Mouse (Mus musculus): ENCODE data around the gene Hs3st3a1. TPM values are rescaled to one million over a fixed set of nuclear protein-coding genes. Genes with fewer than 3 reads are reported as not detected.

Hs3st3a1 gene
- 0.97 and 1.1 TPM in 2 replicates for polyA plus RNA-seq (2015; fragmentation: Nextera tagmentation; extraction: Ambion mirVana)

DNA sequence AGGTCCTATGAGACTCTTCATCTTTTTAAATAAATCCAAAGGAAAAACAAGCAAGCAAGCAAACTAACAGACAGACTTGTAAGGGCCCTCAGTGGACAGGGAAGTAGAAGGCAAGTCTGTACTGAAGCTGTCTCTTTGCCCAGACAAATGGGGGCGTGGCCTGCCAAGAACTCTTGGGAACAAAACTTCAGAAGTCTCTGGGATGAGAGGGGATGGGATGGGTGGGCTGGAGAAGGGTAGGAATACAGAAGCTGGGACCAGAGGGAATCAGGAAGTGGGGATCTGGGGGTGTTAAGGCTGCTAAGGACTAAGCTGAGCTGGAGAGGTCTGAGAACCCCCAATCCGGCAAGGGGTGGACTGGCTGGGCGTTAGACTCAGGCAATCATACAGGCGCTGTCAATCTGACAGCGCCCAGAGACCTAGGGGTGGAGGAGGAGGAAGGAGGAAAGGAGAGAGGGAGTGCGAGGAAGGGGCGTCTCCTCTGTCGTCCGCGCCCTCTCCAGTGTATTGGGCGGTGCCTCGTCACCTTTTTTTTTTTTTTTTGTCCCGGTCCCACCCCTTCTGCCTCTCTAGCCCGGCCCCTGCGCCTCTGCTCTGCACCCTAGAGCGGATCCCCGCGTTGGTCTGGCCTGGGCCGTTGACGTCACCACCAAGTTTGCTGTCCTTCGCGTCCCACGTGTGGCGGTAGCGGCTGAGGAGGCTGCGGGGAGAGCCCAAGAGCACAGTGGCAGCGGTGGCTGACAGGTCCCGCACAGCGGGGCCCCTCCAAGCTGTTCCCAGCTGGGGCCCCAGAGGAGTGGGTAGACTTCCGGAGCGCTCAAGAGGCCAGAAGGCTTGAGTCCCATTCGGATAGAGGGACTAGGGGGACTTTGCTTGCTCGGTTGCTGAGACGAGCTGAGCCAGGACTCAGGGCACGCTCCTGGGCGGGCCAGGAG lies at the start of gene Hs3st3a1:
TSS of gene Hs3st3a1 (plus strand) at position 722 of the 935 bp plus-strand sequence.
- peaks cover 9% of the 10 kb centered on the region for H3K27me3 ChIP-seq (ENCODE audit: control insufficient read depth, insufficient read depth, low read length)
- whole genome bisulfite sequencing, result under 1% methylated on average over 36 of the region's 36 CpGs
- ATAC-seq (ENCODE audit: insufficient read depth, low FRiP score), result peak; percentile 95

DNA sequence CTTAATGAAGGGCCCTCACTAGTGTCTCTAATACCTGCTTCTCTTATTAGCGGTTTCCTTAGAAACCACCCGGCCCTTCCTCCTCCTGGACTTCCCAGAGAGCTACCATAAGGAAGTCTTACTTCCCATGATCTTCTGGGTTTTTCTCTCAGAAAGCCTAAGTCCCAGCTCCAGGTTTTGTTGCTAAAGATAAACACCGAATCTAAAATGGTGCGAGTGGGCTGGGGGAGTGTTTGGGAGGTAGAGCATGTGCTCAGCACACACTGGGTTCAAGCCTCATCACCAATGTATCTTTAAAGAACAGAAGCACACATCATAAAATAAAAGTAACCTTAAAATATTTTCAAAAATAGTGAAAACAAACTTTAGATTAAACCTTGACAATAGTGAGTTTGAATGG lies 48.8 kb upstream of the Hs3st3a1 start:
- Histone ChIP-seq H3K4me3 (replicated peaks; ENCODE audit: low read length) (no peak overlapping the region), H3K27me3 (ENCODE audit: control insufficient read depth, insufficient read depth, low read length) (no peaks in the 10 kb centered on the region), H3K9ac (ENCODE audit: low read length) (no peak overlapping the region), H3K27ac (ENCODE audit: low read length) (no peak overlapping the region), H3K4me1 (ENCODE audit: control insufficient read depth, insufficient read depth, low read length) (no peaks in the 10 kb centered on the region), H3K36me3 (ENCODE audit: control insufficient read depth, insufficient read depth, low read length) (no peaks in the 10 kb centered on the region), H3K4me2 (ENCODE audit: low read depth, low read length) (no peak overlapping the region), H3K9me3 (replicated peaks; ENCODE audit: control insufficient read depth, low read length) (no peaks in the 10 kb centered on the region)
- WGBS, result 84% methylated on average over 4 of the region's 4 CpGs
- no peak for ATAC-seq (ENCODE audit: insufficient read depth, low FRiP score)

More for the DNA sequence above, at the start of gene Hs3st3a1:
- H3K4me1 ChIP-seq (ENCODE audit: control insufficient read depth, insufficient read depth, low read length), result no peaks in the 10 kb centered on the region; the same call in none of the 2 replicates
- no peaks in the 10 kb centered on the region for H3K9me3 ChIP-seq (replicated peaks; ENCODE audit: control insufficient read depth, low read length)
- no peaks in the 10 kb centered on the region for H3K36me3 ChIP-seq (ENCODE audit: control insufficient read depth, insufficient read depth, low read length)
- H3K9ac ChIP-seq (ENCODE audit: low read length), result peak within 1 kb of the TSS; percentile 77
- peak within 1 kb of the TSS; percentile 91 for H3K4me2 ChIP-seq (ENCODE audit: low read depth, low read length)
- H3K4me3 ChIP-seq (replicated peaks; ENCODE audit: low read length), result peak within 1 kb of the TSS; percentile 62
- H3K27ac ChIP-seq (ENCODE audit: low read length), result peak within 1 kb of the TSS; percentile 39

DNA sequence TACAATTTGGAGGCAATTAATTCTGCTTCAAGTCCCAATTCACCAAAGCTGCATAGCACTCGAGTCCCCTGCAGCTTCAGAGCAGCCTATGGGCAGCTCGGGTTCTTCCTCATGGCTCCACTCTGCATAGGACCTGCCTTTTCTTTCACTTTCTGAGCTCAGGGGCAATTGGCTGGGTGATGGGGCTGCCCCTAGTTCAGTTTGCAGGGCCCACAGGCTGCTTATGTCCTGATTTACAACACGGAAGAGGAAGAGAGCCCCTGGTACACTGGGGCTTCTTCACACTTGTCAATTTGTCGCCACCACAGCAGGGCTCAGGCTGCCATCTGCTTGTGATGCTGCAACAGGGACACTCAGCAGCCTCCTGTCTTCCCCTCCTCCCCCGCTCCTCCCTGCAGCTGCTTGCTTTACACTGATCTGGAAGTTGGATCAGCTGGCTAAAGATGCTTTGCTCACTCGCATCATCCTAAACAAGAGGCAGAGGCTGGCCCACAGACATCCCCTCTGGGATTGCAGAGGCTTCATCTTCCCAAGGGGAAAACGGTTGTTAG lies 38.7 kb upstream of the Hs3st3a1 start:
- no peak overlapping the region for H3K4me3 ChIP-seq (replicated peaks; ENCODE audit: low read length)
- no peaks in the 10 kb centered on the region for H3K36me3 ChIP-seq (ENCODE audit: control insufficient read depth, insufficient read depth, low read length)
- H3K4me1 ChIP-seq (ENCODE audit: control insufficient read depth, insufficient read depth, low read length), result 0 out of 2 replicates have a peak, but pooled peaks cover 5% of the 10 kb centered on the region
- WGBS, result 17% methylated on average over 7 of the region's 7 CpGs
- H3K9me3 ChIP-seq (replicated peaks; ENCODE audit: control insufficient read depth, low read length), result no peaks in the 10 kb centered on the region
- H3K27ac ChIP-seq (ENCODE audit: low read length), result no peak overlapping the region
- H3K27me3 ChIP-seq (ENCODE audit: control insufficient read depth, insufficient read depth, low read length), result 0 out of 2 replicates have a peak, but pooled peaks cover 3% of the 10 kb centered on the region
- H3K4me2 ChIP-seq (ENCODE audit: low read depth, low read length), result peak overlapping the region; percentile 16; the same call in 1 of the 2 replicates
- no peak overlapping the region for H3K9ac ChIP-seq (ENCODE audit: low read length)
- no peak for ATAC-seq (ENCODE audit: insufficient read depth, low FRiP score)

DNA sequence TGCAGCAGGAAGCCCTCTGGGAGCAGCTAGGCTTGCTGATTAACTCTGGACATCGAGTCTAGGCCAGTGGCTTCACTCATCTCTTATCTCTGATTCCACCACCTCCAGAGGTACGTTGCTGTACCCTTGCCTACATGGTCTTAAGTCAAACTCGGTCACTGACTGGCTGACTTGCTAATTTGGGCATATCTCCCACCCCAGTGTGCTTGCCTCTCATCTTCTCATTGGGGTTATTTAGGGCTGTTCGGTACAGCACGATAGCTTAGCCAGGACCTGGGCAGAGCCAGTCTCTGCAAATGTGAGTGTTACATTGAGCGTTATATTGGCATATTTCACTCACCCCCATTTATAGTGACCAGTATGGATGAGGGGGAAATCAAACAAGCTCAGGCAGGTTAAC lies 38.2 kb upstream of the Hs3st3a1 start:
- Histone ChIP-seq H3K4me2 (ENCODE audit: low read depth, low read length) (no peak overlapping the region), H3K27me3 (ENCODE audit: control insufficient read depth, insufficient read depth, low read length) (0 out of 2 replicates have a peak, but pooled peaks cover 3% of the 10 kb centered on the region), H3K4me3 (replicated peaks; ENCODE audit: low read length) (no peak overlapping the region), H3K9ac (ENCODE audit: low read length) (no peak overlapping the region), H3K36me3 (ENCODE audit: control insufficient read depth, insufficient read depth, low read length) (no peaks in the 10 kb centered on the region), H3K4me1 (ENCODE audit: control insufficient read depth, insufficient read depth, low read length) (0 out of 2 replicates have a peak, but pooled peaks cover 5% of the 10 kb centered on the region), H3K27ac (ENCODE audit: low read length) (no peak overlapping the region), H3K9me3 (replicated peaks; ENCODE audit: control insufficient read depth, low read length) (no peaks in the 10 kb centered on the region)
- WGBS, result 68% methylated on average over 6 of the region's 6 CpGs
- ATAC-seq (ENCODE audit: insufficient read depth, low FRiP score), result no peak

DNA sequence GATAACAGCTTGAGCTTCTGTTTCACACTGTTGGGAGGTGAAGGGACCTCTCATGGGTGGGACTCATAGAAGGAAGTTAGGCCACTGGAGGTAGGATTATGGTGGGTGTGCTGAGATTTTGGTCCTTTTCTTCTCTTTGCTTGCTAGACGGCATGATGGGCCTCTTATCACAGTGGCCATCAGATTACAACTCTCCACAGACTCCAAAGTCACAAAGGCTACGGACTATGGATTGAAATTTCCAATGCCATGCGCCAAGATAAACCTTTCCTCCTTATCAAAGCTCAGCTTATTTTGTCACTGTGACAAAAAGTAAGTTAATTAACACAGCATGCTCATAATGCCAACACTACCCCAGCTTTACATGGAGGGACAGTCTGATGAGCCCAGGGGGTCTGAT lies 37.5 kb upstream of the Hs3st3a1 start:
- Histone ChIP-seq H3K9me3 (replicated peaks; ENCODE audit: control insufficient read depth, low read length) (no peaks in the 10 kb centered on the region), H3K9ac (ENCODE audit: low read length) (no peak overlapping the region), H3K4me3 (replicated peaks; ENCODE audit: low read length) (no peak overlapping the region), H3K27me3 (ENCODE audit: control insufficient read depth, insufficient read depth, low read length) (0 out of 2 replicates have a peak, but pooled peaks cover 3% of the 10 kb centered on the region), H3K27ac (ENCODE audit: low read length) (no peak overlapping the region), H3K4me2 (ENCODE audit: low read depth, low read length) (no peak overlapping the region), H3K4me1 (ENCODE audit: control insufficient read depth, insufficient read depth, low read length) (0 out of 2 replicates have a peak, but pooled peaks cover 5% of the 10 kb centered on the region), H3K36me3 (ENCODE audit: control insufficient read depth, insufficient read depth, low read length) (no peaks in the 10 kb centered on the region)
- WGBS, result 76% methylated on average over 3 of the region's 3 CpGs
- no peak for ATAC-seq (ENCODE audit: insufficient read depth, low FRiP score)

DNA sequence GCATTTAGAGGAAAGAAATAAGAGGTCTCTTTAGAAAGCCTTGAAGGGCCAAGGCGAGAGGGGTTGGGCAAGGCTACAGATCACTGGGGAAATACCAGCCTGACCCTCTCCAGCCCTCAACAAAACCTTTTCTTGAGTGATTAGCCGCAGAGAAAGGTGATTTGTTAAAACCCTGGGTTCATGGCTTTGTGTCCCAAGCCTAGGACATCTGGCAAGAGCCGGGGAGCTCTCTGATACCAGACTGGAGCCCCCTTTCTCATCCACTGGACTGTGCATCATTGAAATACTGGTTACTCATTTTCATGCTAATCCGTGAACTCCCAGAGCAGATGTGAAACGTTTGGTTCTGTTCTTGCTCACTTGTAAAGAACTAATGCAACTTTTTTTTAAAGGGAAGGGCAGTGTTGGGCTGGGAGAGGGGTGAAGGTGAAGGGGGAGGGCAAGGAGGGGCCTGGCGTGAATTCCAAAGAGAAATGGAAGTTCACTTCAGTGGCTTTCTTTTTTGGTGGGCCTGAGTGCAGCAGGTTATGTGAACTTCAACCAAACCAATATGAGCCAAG lies 34.5 kb upstream of the Hs3st3a1 start:
- Histone ChIP-seq H3K4me2 (ENCODE audit: low read depth, low read length) (no peak overlapping the region), H3K36me3 (ENCODE audit: control insufficient read depth, insufficient read depth, low read length) (no peaks in the 10 kb centered on the region), H3K4me1 (ENCODE audit: control insufficient read depth, insufficient read depth, low read length) (0 out of 2 replicates have a peak, but pooled peaks cover 5% of the 10 kb centered on the region), H3K9ac (ENCODE audit: low read length) (no peak overlapping the region), H3K27ac (ENCODE audit: low read length) (no peak overlapping the region), H3K9me3 (replicated peaks; ENCODE audit: control insufficient read depth, low read length) (no peaks in the 10 kb centered on the region), H3K4me3 (replicated peaks; ENCODE audit: low read length) (no peak overlapping the region), H3K27me3 (ENCODE audit: control insufficient read depth, insufficient read depth, low read length) (0 out of 2 replicates have a peak, but pooled peaks cover 3% of the 10 kb centered on the region)
- ATAC-seq (ENCODE audit: insufficient read depth, low FRiP score), result no peak
- 65% methylated on average over 6 of the region's 6 CpGs for WGBS

DNA sequence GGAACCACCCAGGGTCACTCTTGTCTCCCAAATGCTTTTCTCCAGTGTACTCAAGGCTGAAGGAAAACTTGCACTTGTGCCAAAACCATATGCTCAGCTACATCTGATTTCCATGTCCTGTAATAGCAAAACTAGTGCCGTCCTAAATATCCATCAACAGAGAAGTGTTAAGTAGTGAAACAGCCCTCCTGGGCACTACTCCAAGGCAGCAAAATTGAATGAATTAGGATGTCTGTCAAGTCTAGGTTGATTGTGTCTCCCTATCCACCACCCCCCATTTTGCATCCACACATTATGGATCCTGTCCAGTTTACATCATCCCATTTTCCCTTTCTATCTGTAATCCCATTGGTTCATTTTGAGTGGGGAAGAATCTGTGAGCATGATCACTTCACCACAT lies 16.2 kb upstream of the Hs3st3a1 start:
- no peak overlapping the region for H3K27ac ChIP-seq (ENCODE audit: low read length)
- H3K36me3 ChIP-seq (ENCODE audit: control insufficient read depth, insufficient read depth, low read length), result no peaks in the 10 kb centered on the region
- H3K9me3 ChIP-seq (replicated peaks; ENCODE audit: control insufficient read depth, low read length), result 0 out of 2 replicates have a peak, but pooled peaks cover 3% of the 10 kb centered on the region
- no peak for ATAC-seq (ENCODE audit: insufficient read depth, low FRiP score)
- H3K4me2 ChIP-seq (ENCODE audit: low read depth, low read length), result no peak overlapping the region
- no peak overlapping the region for H3K4me3 ChIP-seq (replicated peaks; ENCODE audit: low read length)
- no peak overlapping the region for H3K9ac ChIP-seq (ENCODE audit: low read length)
- whole genome bisulfite sequencing, result 53% methylated on average over 1 of the region's 1 CpGs
- H3K4me1 ChIP-seq (ENCODE audit: control insufficient read depth, insufficient read depth, low read length), result no peaks in the 10 kb centered on the region
- H3K27me3 ChIP-seq (ENCODE audit: control insufficient read depth, insufficient read depth, low read length), result no peaks in the 10 kb centered on the region

DNA sequence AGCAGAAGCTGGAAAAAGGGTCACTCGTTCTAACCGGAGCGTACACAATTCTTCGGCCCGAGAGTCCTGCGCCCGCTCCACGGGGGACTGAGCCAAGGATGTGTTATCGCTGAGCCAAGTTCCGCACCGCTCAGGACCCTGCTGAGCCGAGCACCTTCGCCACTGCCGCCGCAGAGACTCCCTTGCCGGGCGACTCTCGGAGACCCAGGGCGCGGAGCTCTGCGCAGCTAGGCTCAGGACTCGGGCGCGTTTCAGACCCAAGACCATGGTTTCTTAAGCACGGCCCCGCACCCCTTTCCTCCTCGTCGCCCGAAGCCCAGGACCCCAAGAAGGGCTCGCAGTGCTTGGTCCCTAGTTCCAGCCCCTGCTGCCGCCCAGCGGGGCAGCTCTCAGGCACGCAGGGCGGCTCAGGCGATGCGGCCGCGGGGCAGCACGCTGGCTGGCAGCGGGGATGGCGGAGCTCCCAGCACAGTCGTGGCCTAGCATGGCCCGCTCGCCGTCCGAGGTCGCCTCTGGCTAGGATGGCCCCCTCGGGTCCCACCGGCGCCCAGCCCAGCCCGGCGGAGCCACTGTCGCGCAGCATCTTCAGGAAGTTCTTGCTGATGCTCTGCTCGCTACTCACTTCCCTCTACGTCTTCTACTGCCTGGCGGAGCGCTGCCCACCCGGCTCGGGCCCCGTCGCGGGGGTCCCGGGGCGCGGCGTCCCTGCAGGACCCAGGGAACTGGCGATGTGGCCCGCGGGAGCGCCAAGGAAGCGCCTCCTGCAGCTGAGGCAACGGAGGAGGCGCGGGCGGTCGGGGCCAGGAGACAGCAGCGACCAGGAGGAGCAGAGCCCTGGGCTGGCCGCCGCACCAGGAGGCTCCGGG lies 647 bp downstream of the Hs3st3a1 start:
- peak overlapping the region; percentile 77 for H3K9ac ChIP-seq (ENCODE audit: low read length)
- ATAC-seq (ENCODE audit: insufficient read depth, low FRiP score), result peak; percentile 69
- no peaks in the 10 kb centered on the region for H3K9me3 ChIP-seq (replicated peaks; ENCODE audit: control insufficient read depth, low read length)
- H3K27me3 ChIP-seq (ENCODE audit: control insufficient read depth, insufficient read depth, low read length), result peaks cover 9% of the 10 kb centered on the region
- no peaks in the 10 kb centered on the region for H3K36me3 ChIP-seq (ENCODE audit: control insufficient read depth, insufficient read depth, low read length)
- H3K4me2 ChIP-seq (ENCODE audit: low read depth, low read length), result peak overlapping the region; percentile 91
- no peaks in the 10 kb centered on the region; the same call in none of the 2 replicates for H3K4me1 ChIP-seq (ENCODE audit: control insufficient read depth, insufficient read depth, low read length)
- H3K4me3 ChIP-seq (replicated peaks; ENCODE audit: low read length), result peak overlapping the region; percentile 62
- WGBS, result under 1% methylated on average over 81 of the region's 81 CpGs
- H3K27ac ChIP-seq (ENCODE audit: low read length), result peak overlapping the region; percentile 39

All from stomach, embryonic 16.5 days (tissue).